Mouse (Mus musculus): ENCODE results near the gene Abca2. TPM values are rescaled to one million over a fixed set of nuclear protein-coding genes. Genes with fewer than 3 reads are reported as not detected.

Gene Abca2
- total and polyA plus RNA-seq, 2 experiments from 2014 or later = 2.4 to 32.0 TPM

GRCm38 (mm10) chr2:25457022-25457896 lies 28.8 kb downstream of the Abca2 start:
- no peak for TF ChIP-seq EP300 (IDR thresholded peaks at IDR 0.05; ENCODE audit: low read depth)
- TF ChIP-seq CTCF (IDR thresholded peaks at IDR 0.05; ENCODE audit: low read depth) = no peak
- DNase-seq (ENCODE audit: low spot score) (no peak), ATAC-seq (ENCODE audit: insufficient read depth, low read depth) (no peak)
- H3K9me3 ChIP-seq (replicated peaks; ENCODE audit: control insufficient read depth, low read length) = no peaks in the 10 kb centered on the region
- no peak overlapping the region for H3K9ac ChIP-seq (replicated peaks; ENCODE audit: low read depth, low read length)
- no peaks in the 10 kb centered on the region for H3K27me3 ChIP-seq (ENCODE audit: control insufficient read depth, insufficient read depth, low read length)
- H3K4me2 ChIP-seq (ENCODE audit: low read depth, low read length) = no peak overlapping the region
- H3K4me3 ChIP-seq (ENCODE audit: low read depth, low read length) = no peak overlapping the region
- no peak overlapping the region for H3K27ac ChIP-seq (ENCODE audit: low read depth)
- 83% methylated on average over 9 of the region's 9 CpGs for WGBS
- H3K36me3 ChIP-seq (replicated peaks; ENCODE audit: control insufficient read depth, insufficient read depth, low read length) = peaks cover 20% of the 10 kb centered on the region
- H3K4me1 ChIP-seq (ENCODE audit: control insufficient read depth, insufficient read depth) = peaks cover 14% of the 10 kb centered on the region

- Histone ChIP-seq H3K9ac (replicated peaks; ENCODE audit: low read depth, low read length) (no peak overlapping the region; the same call in 1 of the 2 replicates), H3K4me1 (ENCODE audit: control insufficient read depth, insufficient read depth) (peaks cover 14% of the 10 kb centered on the region), H3K4me3 (ENCODE audit: low read depth, low read length) (no peak overlapping the region), H3K9me3 (replicated peaks; ENCODE audit: control insufficient read depth, low read length) (no peaks in the 10 kb centered on the region), H3K36me3 (replicated peaks; ENCODE audit: control insufficient read depth, insufficient read depth, low read length) (peaks cover 20% of the 10 kb centered on the region), H3K4me2 (ENCODE audit: low read depth, low read length) (no peak overlapping the region), H3K27ac (ENCODE audit: low read depth) (no peak overlapping the region), H3K27me3 (ENCODE audit: control insufficient read depth, insufficient read depth, low read length) (no peaks in the 10 kb centered on the region)
- 62% methylated on average over 5 of the region's 5 CpGs for WGBS
- ATAC-seq (ENCODE audit: insufficient read depth, low read depth) (no peak), DNase-seq (ENCODE audit: low spot score) (no peak)
- TF ChIP-seq EP300 (IDR thresholded peaks at IDR 0.05; ENCODE audit: low read depth) (no peak), CTCF (IDR thresholded peaks at IDR 0.05; ENCODE audit: low read depth) (no peak; the same call in 1 of the 2 replicates)
Observed at GRCm38 (mm10) chr2:25458911-25459310, 30.4 kb downstream of the Abca2 start.

GRCm38 (mm10) chr2:25460135-25460534 lies 31.6 kb downstream of the Abca2 start:
- Histone ChIP-seq H3K4me3 (ENCODE audit: low read depth, low read length) (peak overlapping the region; percentile 82), H3K4me1 (ENCODE audit: control insufficient read depth, insufficient read depth) (peaks cover 14% of the 10 kb centered on the region), H3K9ac (replicated peaks; ENCODE audit: low read depth, low read length) (peak overlapping the region; percentile 72), H3K27ac (ENCODE audit: low read depth) (peak overlapping the region; percentile 95), H3K4me2 (ENCODE audit: low read depth, low read length) (peak overlapping the region; percentile 78), H3K9me3 (replicated peaks; ENCODE audit: control insufficient read depth, low read length) (no peaks in the 10 kb centered on the region), H3K27me3 (ENCODE audit: control insufficient read depth, insufficient read depth, low read length) (no peaks in the 10 kb centered on the region), H3K36me3 (replicated peaks; ENCODE audit: control insufficient read depth, insufficient read depth, low read length) (peaks cover 20% of the 10 kb centered on the region)
- ATAC-seq (ENCODE audit: insufficient read depth, low read depth) (no peak), DNase-seq (ENCODE audit: low spot score) (no peak)
- TF ChIP-seq CTCF (IDR thresholded peaks at IDR 0.05; ENCODE audit: low read depth) (no peak), EP300 (IDR thresholded peaks at IDR 0.05; ENCODE audit: low read depth) (no peak)
- WGBS = 28% methylated on average over 5 of the region's 5 CpGs

GRCm38 (mm10) chr2:25460551-25461309 lies 32.2 kb downstream of the Abca2 start, which contains the start of gene Paxx:
Gene Paxx, minus strand, starts transcription at chr2:25461094.
- H3K4me3 ChIP-seq (ENCODE audit: low read depth, low read length) = peak within 1 kb of the TSS; percentile 82
- TF ChIP-seq EP300 (IDR thresholded peaks at IDR 0.05; ENCODE audit: low read depth) (peak; percentile 71; the same call in 1 of the 2 replicates), CTCF (IDR thresholded peaks at IDR 0.05; ENCODE audit: low read depth) (no peak)
- H3K4me1 ChIP-seq (ENCODE audit: control insufficient read depth, insufficient read depth) = peaks cover 14% of the 10 kb centered on the region
- peak; percentile 92 for ATAC-seq (ENCODE audit: insufficient read depth, low read depth)
- peak; percentile 98 for DNase-seq (ENCODE audit: low spot score)
- H3K27ac ChIP-seq (ENCODE audit: low read depth) = peak within 1 kb of the TSS; percentile 95
- peak within 1 kb of the TSS; percentile 72 for H3K9ac ChIP-seq (replicated peaks; ENCODE audit: low read depth, low read length)
- no peaks in the 10 kb centered on the region for H3K27me3 ChIP-seq (ENCODE audit: control insufficient read depth, insufficient read depth, low read length)
- H3K4me2 ChIP-seq (ENCODE audit: low read depth, low read length) = peak within 1 kb of the TSS; percentile 78
- under 1% methylated on average over 48 of the region's 48 CpGs for WGBS
- H3K9me3 ChIP-seq (replicated peaks; ENCODE audit: control insufficient read depth, low read length) = no peaks in the 10 kb centered on the region
- peaks cover 20% of the 10 kb centered on the region for H3K36me3 ChIP-seq (replicated peaks; ENCODE audit: control insufficient read depth, insufficient read depth, low read length)

GRCm38 (mm10) chr2:25461407-25461806 lies 32.9 kb downstream of the Abca2 start:
- Histone ChIP-seq H3K36me3 (replicated peaks; ENCODE audit: control insufficient read depth, insufficient read depth, low read length) (peaks cover 20% of the 10 kb centered on the region), H3K27me3 (ENCODE audit: control insufficient read depth, insufficient read depth, low read length) (no peaks in the 10 kb centered on the region), H3K4me2 (ENCODE audit: low read depth, low read length) (peak overlapping the region; percentile 78), H3K27ac (ENCODE audit: low read depth) (peak overlapping the region; percentile 95), H3K9ac (replicated peaks; ENCODE audit: low read depth, low read length) (peak overlapping the region; percentile 72), H3K4me1 (ENCODE audit: control insufficient read depth, insufficient read depth) (peaks cover 14% of the 10 kb centered on the region), H3K4me3 (ENCODE audit: low read depth, low read length) (peak overlapping the region; percentile 82), H3K9me3 (replicated peaks; ENCODE audit: control insufficient read depth, low read length) (no peaks in the 10 kb centered on the region)
- ATAC-seq (ENCODE audit: insufficient read depth, low read depth) (no peak), DNase-seq (ENCODE audit: low spot score) (no peak)
- no peak for TF ChIP-seq CTCF (IDR thresholded peaks at IDR 0.05; ENCODE audit: low read depth)
- no peak for TF ChIP-seq EP300 (IDR thresholded peaks at IDR 0.05; ENCODE audit: low read depth)
- 25% methylated on average over 3 of the region's 3 CpGs for WGBS
